Mouse (Mus musculus) lung, postnatal 0 days (tissue): ENCODE data around the gene Klhdc3.

ENCODE experiments used
- CTCF ChIP-seq: IDR thresholded peaks from 2 replicates; pipeline ENCODE4 v1.5.1; 2016; ENCODE audit warnings: antibody characterized with exemption, mild to moderate bottlenecking
- EP300 ChIP-seq: IDR thresholded peaks from 2 replicates; pipeline ENCODE4 v1.6.1; 2016; ENCODE audit warnings: antibody characterized with exemption, mild to moderate bottlenecking, control low read depth

DNA sequence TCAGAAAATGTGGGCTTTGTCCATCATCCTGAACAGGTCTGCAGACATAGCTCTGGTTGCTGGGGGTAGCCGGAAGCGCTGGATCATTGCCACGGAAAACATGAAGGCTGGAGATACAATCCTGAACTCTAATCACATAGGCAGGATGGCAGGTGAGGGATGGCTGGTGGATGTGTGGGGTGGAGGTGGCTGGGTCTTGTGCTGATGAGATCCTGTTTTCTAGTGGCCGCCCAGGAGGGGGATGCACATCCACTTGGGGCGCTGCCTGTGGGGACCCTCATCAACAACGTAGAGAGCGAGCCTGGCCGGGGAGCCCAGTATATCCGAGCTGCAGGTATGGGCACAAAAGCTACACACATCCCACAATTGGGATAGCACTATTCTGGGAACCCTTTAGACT, 32.3 kb downstream of the Klhdc3 start:
- no peak for TF ChIP-seq CTCF
- TF ChIP-seq EP300, result no peak
